Mouse (Mus musculus) heart, adult 2 months (tissue): Measurements from ENCODE around the gene Mpped2. TPM values are rescaled to one million over a fixed set of nuclear protein-coding genes. Genes with fewer than 3 reads are reported as not detected.
A peak's percentile ranks its signal among the peaks of the same experiment; 100 is the strongest.

Experiments
- DNase-seq, 2 experiments: peaks; one replicate each; pipeline ENCODE4 v3.0.0; 2021
- H3K27ac ChIP-seq: fragments of 200-600 bp; 2 replicates; pipeline ENCODE4 v1.8.1; 2022
- H3K27me3 ChIP-seq: fragments of 200-500 bp; 2 replicates; pipeline ENCODE4 v1.6.1; 2012; ENCODE audit warnings: mild to moderate bottlenecking, low read length, inconsistent platforms, mixed read lengths; ENCODE audit not compliant: control insufficient read depth, insufficient read depth
- H3K36me3 ChIP-seq: fragments of 200-500 bp; 2 replicates; pipeline ENCODE4 v1.6.1; 2012; ENCODE audit warnings: low read length, inconsistent platforms; ENCODE audit not compliant: control insufficient read depth, insufficient read depth
- H3K4me1 ChIP-seq: fragments of 200-500 bp; 2 replicates; pipeline ENCODE4 v1.6.1; 2011; ENCODE audit warnings: low read length; ENCODE audit not compliant: control insufficient read depth, insufficient read depth
- H3K4me3 ChIP-seq: fragments of 200-600 bp; 2 replicates; pipeline ENCODE4 v1.8.1; 2022
- H3K79me2 ChIP-seq: fragments of 200-500 bp; replicated peaks from 2 replicates; pipeline ENCODE4 v1.6.1; 2012; ENCODE audit warnings: mild to moderate bottlenecking, inconsistent platforms, low read length, moderate library complexity, mixed read lengths; ENCODE audit not compliant: control insufficient read depth, insufficient read depth
- H3K9ac ChIP-seq: fragments of 200-500 bp; 2 replicates; pipeline ENCODE4 v1.6.1; 2012; ENCODE audit warnings: low read depth, mild to moderate bottlenecking, control low read depth, inconsistent platforms, low read length, mixed read lengths
- CTCF ChIP-seq: fragments of 200-600 bp; IDR thresholded peaks from 2 replicates; pipeline ENCODE4 v1.8.1; 2022; ENCODE audit warnings: antibody characterized with exemption, mild to moderate bottlenecking, moderate library complexity
- EP300 ChIP-seq: fragments of 200-500 bp; IDR thresholded peaks from 2 replicates; pipeline ENCODE4 v1.6.1; 2011; ENCODE audit warnings: low read depth, low read length, control low read depth; ENCODE audit not compliant: insufficient read depth
- POLR2A ChIP-seq: fragments of 200-500 bp; IDR thresholded peaks from 2 replicates; pipeline ENCODE4 v1.6.1; 2011; ENCODE audit warnings: mild to moderate bottlenecking, low read depth, low read length, control low read depth; ENCODE audit not compliant: insufficient read depth
- WGBS: fragments of 180-500 bp; shearing (Covaris S2); methylation state at CpG from one replicate; pipeline ENCODE4 v1.1.7; 2018; 5-methylcytosine and 5-hydroxymethylcytosine counted together
- intact Hi-C: fragments of 180-260 bp; cut with DNase I; formaldehyde crosslinking; loops from one replicate; pipeline ENCODE4 v1.15.1; 2025
- polyA plus RNA-seq: library from polyadenylated mRNA; depleted of rRNA; stranded (reverse); fragments of >200 nt; gene quantifications from 2 replicates; pipeline ENCODE4 v1.2.3, GENCODE M21; 2012
- total RNA-seq, 2 experiments: library from RNA; stranded (reverse); gene quantifications; 2 replicates each; pipeline ENCODE4 v1.2.3; 2021

The Mpped2 gene
- total and polyA plus RNA-seq, 3 experiments = 8.0 to 23.7 (median 20.7) TPM

- intact Hi-C loops = no loop called here
- Histone ChIP-seq H3K4me1 (peaks cover 6% of the 10 kb centered on the region), H3K9ac (no peak overlapping the region)
Observed at GRCm38 (mm10) chr2:106854213-106854612, 161.1 kb downstream of the Mpped2 start.

GRCm38 (mm10) chr2:106854758-106855157 is 161.7 kb downstream of the Mpped2 start:
- Histone ChIP-seq H3K27me3 (no peaks in the 10 kb centered on the region), H3K4me3 (no peak overlapping the region), H3K4me1 (peaks cover 6% of the 10 kb centered on the region), H3K27ac (peak overlapping the region; percentile 12; the same call in 1 of the 2 replicates), H3K79me2 (no peaks in the 10 kb centered on the region), H3K9ac (no peak overlapping the region), H3K36me3 (no peaks in the 10 kb centered on the region)
- intact Hi-C loops = no loop called here
- 44% methylated on average over 8 of the region's 8 CpGs for WGBS
- TF ChIP-seq POLR2A = no peak
- no peak for TF ChIP-seq EP300
- TF ChIP-seq CTCF = no peak
- peak in 1 of 2 experiments; percentile 18 for DNase-seq

More at GRCm38 (mm10) chr2:106854213-106854612, 161.1 kb downstream of the Mpped2 start:
- no peak overlapping the region for H3K27ac ChIP-seq
- TF ChIP-seq POLR2A (no peak), EP300 (no peak), CTCF (no peak)
- no peak overlapping the region for H3K4me3 ChIP-seq
- H3K36me3 ChIP-seq = no peaks in the 10 kb centered on the region
- H3K79me2 ChIP-seq = no peaks in the 10 kb centered on the region
- no peaks in the 10 kb centered on the region for H3K27me3 ChIP-seq
- DNase-seq = no peak
- 73% methylated on average over 4 of the region's 4 CpGs for WGBS

GRCm38 (mm10) chr2:106855184-106855583 is 162.1 kb downstream of the Mpped2 start:
- intact Hi-C loops = no loop called here

DNA sequence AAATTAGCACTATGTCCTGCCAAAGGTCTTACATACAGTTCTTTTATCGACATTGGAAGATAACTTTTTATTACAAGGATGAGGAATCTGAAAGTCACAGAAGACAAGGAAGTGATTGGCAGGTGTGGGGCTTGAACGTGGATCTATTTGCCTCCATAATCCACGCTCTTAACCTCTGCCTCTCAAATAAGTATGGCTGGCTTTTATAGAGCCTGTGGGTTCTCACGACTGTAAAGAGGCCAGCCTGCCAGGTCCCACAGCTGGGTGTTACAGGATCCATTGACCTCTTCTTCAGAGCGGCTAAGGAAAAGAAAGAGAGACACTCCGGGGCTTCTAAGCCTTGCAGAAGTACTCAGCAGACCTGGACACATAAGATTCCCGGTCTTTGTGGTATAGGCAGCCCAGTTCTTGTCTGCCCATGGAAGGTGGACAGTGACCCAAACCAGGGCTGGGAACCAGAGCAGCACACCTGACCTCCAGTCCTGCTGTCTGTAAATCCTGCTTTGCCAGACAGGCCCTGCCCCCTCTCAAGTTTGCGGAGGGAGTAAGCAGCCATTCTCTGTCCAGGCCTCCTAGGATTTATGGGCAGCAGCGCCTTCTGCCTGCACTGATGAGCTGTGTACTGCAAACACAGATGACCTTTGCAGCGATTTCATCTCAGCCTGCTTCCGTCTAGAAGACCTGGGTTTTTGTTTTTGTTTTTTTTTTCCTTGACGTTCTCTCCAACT is 162.7 kb downstream of the Mpped2 start:
- Histone ChIP-seq H3K27me3 (no peaks in the 10 kb centered on the region), H3K4me1 (peaks cover 6% of the 10 kb centered on the region), H3K36me3 (no peaks in the 10 kb centered on the region), H3K9ac (no peak overlapping the region), H3K79me2 (no peaks in the 10 kb centered on the region), H3K27ac (no peak overlapping the region), H3K4me3 (no peak overlapping the region)
- WGBS = 60% methylated on average over 12 of the region's 12 CpGs
- intact Hi-C loops = no loop called here
- DNase-seq = peak in 1 of 2 experiments; percentile 12
- TF ChIP-seq CTCF (peak; percentile 45), EP300 (no peak)

More at GRCm38 (mm10) chr2:106855184-106855583, 162.1 kb downstream of the Mpped2 start:
- H3K27ac ChIP-seq = peak overlapping the region; percentile 12; the same call in 1 of the 2 replicates
- no peak overlapping the region for H3K9ac ChIP-seq
- no peak for DNase-seq
- H3K79me2 ChIP-seq = no peaks in the 10 kb centered on the region
- no peaks in the 10 kb centered on the region for H3K27me3 ChIP-seq
- TF ChIP-seq CTCF (no peak), POLR2A (no peak)
- no peaks in the 10 kb centered on the region for H3K36me3 ChIP-seq
- WGBS = 53% methylated on average over 13 of the region's 13 CpGs
- H3K4me1 ChIP-seq = peaks cover 6% of the 10 kb centered on the region
- H3K4me3 ChIP-seq = no peak overlapping the region

- H3K79me2 ChIP-seq = no peaks in the 10 kb centered on the region
- H3K9ac ChIP-seq = no peak overlapping the region
- WGBS = 85% methylated on average over 9 of the region's 9 CpGs
- peaks cover 6% of the 10 kb centered on the region for H3K4me1 ChIP-seq
- no peak overlapping the region for H3K4me3 ChIP-seq
- DNase-seq = no peak
- no peak for TF ChIP-seq POLR2A
- no peak for TF ChIP-seq CTCF
- intact Hi-C loops = no loop called here
- H3K27ac ChIP-seq = no peak overlapping the region
- H3K27me3 ChIP-seq = no peaks in the 10 kb centered on the region
- no peaks in the 10 kb centered on the region for H3K36me3 ChIP-seq
Observed at GRCm38 (mm10) chr2:106856361-106856961, 163.4 kb downstream of the Mpped2 start.

GRCm38 (mm10) chr2:106857258-106857657 is 164.2 kb downstream of the Mpped2 start:
- H3K4me1 ChIP-seq = peaks cover 6% of the 10 kb centered on the region
- TF ChIP-seq EP300 (no peak), CTCF (no peak), POLR2A (no peak)
- no peaks in the 10 kb centered on the region for H3K36me3 ChIP-seq
- no peak for DNase-seq
- H3K27ac ChIP-seq = no peak overlapping the region
- intact Hi-C loops = no loop called here
- 76% methylated on average over 4 of the region's 4 CpGs for WGBS
- H3K27me3 ChIP-seq = no peaks in the 10 kb centered on the region
- H3K79me2 ChIP-seq = no peaks in the 10 kb centered on the region
- no peak overlapping the region for H3K4me3 ChIP-seq
- no peak overlapping the region for H3K9ac ChIP-seq
